Mouse (Mus musculus): ENCODE results near the gene Ssxb2. TPM values are rescaled to one million over a fixed set of nuclear protein-coding genes. Genes with fewer than 3 reads are reported as not detected.

Ssxb2 gene
- not detected in 2 replicates for polyA plus RNA-seq (2012; rRNA removed; ENCODE audit: low replicate concordance)

DNA sequence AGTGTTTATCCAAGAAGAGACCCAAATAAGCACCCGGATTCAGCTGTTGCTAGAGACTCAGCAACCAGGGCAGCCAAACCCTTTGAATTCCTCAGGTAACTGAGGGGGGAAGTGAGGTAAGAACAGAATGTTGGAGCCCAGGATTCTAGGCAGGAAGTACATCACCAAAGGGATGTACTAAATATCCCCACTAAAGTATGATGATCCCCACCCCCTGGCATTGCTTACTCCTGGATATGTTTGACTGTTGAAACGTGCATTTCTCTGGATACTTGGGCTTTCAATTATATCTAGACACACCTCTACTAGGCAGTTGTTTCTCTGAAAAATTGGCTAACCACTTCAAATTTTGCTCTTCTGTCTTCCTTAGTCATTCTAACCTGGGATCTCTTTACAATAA lies at the start of gene Ssxb2:
Gene Ssxb2, minus strand, starts transcription at position 101 of the 400 bp plus-strand sequence.

DNA sequence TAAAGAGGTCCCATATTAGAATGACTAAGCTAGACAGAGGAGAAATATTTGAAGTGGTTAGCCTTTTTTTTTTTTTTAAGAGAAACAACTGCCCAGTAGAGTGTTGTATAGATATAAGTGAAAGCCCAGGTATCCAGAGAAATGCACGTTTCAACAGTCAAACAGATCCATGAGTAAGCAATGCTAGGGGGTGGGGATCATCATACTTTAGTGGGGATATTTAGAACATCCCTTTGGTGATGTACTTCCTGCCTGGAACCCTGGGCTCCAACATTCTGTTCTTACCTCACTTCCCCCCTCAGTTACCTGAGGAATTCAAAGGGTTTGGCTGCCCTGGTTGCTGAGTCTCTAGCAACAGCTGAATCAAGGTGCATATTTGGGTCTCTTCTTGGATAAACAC lies 48.5 kb downstream of the Ssxb2 start, which contains the start of gene Ssxb1:
Gene Ssxb1, plus strand, starts transcription at position 301 of the 400 bp plus-strand sequence.

Other genes with a start within 250 kb of the Ssxb2 start
- gene Ftsj1, start 209.3 kb downstream of the Ssxb2 start, polyA plus RNA-seq (2012; rRNA removed; ENCODE audit: low replicate concordance): 11.9 and 24.0 TPM in 2 replicates
- gene Slc38a5, start 190.6 kb downstream of the Ssxb2 start, polyA plus RNA-seq (2012; rRNA removed; ENCODE audit: low replicate concordance): 0.11 and 7.0 TPM in 2 replicates
- not detected in 2 replicates for gene Ssxb10, start 134.3 kb downstream of the Ssxb2 start, polyA plus RNA-seq (2012; rRNA removed; ENCODE audit: low replicate concordance)
- not detected in 2 replicates for gene Ssxb9, start 94.7 kb downstream of the Ssxb2 start, polyA plus RNA-seq (2012; rRNA removed; ENCODE audit: low replicate concordance)
- gene Ssxb1, start 48.4 kb downstream of the Ssxb2 start, polyA plus RNA-seq (2012; rRNA removed; ENCODE audit: low replicate concordance): not detected in 2 replicates
- not detected in 2 replicates for gene Gm14459, start 63.2 kb upstream of the Ssxb2 start, polyA plus RNA-seq (2012; rRNA removed; ENCODE audit: low replicate concordance)
- not detected in 2 replicates for gene Ssxb6, start 86.5 kb upstream of the Ssxb2 start, polyA plus RNA-seq (2012; rRNA removed; ENCODE audit: low replicate concordance)
- gene Ssxb3, start 130.1 kb upstream of the Ssxb2 start, polyA plus RNA-seq (2012; rRNA removed; ENCODE audit: low replicate concordance): not detected in 2 replicates
- gene Ssxb8, start 229.1 kb upstream of the Ssxb2 start, polyA plus RNA-seq (2012; rRNA removed; ENCODE audit: low replicate concordance): not detected in 2 replicates

All from duodenum, adult 2 months (tissue).